Mouse (Mus musculus): ENCODE data around the gene Cdk14. TPM values are rescaled to one million over a fixed set of nuclear protein-coding genes. Genes with fewer than 3 reads are reported as not detected.
"Not testable (repeated sequence)": the region's sequence is repeated elsewhere in the genome, so short reads cannot be mapped to it uniquely, and the experiment has no call there.

Cdk14 gene
- total RNA-seq, 2 experiments from 2014 or later: 21.2 to 26.0 TPM

DNA sequence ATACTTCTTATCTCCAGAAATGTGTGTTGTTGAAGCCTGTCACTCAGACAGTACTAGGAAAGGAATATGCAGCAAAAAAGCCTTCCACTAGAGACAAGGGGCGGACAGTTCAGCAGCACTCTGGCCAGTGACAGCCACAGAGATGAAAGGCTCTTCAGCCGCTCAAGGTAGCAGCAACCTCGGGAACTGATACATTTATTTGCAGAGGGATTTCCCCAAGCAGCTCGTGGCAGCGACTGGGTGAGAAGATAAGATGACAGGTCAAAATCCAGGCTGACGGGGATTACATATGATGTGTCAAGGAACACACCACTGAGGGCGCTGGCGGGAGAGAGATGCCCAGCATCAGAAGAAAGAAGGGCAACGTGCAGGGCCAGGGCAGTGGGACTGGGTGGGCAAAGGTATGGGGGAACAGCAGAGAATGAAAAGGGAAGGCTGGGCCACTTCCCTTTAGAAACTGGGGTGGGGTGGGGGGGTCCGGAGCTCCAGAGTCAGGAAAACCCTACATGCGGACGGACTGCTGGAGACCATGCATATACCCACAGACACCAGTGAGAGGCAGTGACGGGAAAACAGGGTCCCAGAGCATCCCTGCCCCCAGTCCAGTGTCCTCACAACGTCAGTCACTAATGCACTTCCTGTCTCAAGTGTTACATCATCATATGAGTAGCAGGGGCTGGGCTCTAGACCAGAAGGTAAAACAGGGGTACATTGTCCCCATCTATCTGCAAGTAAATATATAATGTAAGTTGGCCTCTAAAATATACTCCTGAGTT, 51.5 kb downstream of the Cdk14 start:
- no peak for DNase-seq (ENCODE audit: low spot score in 2 of 2)

DNA sequence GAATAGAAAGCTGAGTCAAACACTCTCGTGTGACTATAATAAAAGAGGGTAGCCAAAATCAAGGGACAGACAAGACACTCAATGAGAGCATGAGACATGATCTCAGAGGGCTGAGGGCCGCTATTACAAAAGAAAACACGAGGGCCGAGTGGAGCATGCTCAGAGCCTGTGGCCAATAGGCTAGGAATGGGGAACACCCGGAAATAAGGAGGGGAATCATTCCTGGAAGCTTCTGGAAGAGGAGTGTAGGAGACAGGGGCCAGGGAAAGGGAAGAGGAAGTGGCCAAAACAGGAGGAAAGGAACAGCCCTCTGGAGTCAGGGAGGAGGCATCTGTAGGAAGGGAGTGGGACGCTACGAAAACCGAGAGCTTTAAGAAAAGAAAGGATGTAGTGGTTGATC, 52.6 kb downstream of the Cdk14 start:
- no peak for DNase-seq (ENCODE audit: low spot score in 2 of 2)

DNA sequence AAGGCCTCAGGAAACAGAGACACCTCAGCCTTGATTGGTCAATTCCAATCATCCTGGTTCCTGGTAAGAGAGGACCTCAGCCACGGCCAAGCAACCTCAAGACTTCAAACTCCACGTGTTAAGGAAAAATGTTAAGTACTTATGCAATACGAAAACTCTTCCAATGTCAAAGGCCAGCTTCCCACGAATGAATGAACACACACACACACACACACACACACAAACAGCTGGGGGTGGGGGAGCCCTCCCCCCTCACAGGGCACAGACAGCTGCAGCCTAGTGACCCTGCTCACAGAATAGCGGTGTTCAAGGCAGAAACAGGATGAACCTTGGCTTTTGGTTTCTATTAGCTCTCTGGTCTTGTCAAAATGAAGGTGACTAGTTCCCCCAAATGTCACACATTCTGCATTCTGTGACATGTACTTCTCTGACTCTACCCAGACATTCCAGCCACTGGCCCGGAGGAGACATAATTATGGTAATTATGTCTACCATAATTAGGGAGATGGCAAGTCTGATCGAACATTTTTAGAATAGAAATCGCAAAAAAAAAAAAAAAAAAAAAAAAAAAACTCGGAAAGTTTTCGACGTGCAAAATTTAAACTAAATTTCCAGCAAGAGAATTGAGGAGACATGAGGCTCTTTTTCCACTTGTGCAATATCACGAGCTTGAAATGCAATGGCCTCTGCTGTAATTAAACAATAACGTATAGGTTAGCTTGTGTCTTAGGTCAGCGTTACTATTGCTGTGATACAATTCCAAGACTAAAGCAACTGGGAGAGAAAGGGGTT, 54.6 kb downstream of the Cdk14 start:
- DNase-seq (ENCODE audit: low spot score in 2 of 2): no peak

- no peak for DNase-seq (ENCODE audit: low spot score in 2 of 2)
Observed at GRCm38 (mm10) chr5:5361684-5362083, 58.4 kb downstream of the Cdk14 start.

DNA sequence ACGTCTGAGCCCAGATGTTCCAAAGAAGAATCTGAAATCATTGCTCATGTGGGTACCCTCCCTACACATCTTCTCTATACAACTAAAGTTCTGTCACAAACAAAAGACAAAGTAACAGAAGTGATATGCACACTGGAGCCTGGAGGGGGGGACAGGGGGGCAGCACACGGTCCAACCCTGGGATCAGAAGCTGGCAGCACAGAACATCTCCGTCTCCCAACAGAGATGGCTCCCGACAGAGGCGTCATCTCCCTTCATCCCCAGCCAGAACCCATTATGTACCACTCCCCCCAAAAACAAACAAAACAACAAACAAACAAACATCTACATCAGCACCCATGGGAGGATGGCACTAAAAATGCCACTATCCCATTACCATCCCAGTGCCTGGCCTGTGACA, 59.8 kb downstream of the Cdk14 start:
- DNase-seq (ENCODE audit: low spot score in 2 of 2): no peak

GRCm38 (mm10) chr5:5359915-5360314, 60.2 kb downstream of the Cdk14 start:
- DNase-seq (ENCODE audit: low spot score in 2 of 2): no peak

DNA sequence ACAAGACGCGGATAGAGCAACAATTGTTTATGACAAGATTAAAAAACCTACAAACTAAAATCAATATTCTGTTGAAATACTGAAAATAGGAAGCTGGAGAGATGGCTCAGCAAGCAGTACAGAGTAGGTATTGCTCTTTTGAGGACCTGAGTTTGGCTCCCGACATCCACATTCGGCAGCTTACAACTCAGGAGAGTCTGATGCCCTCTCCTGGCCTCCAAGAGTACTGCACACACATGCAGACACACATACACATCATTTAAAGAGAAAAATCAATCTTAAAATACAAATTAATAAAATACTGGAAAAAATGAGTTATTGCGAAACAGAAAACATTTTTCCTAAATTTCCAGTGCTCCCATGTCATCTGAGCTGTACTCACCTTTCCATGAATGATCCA, 60.7 kb downstream of the Cdk14 start:
- no peak for DNase-seq (ENCODE audit: low spot score in 2 of 2)

GRCm38 (mm10) chr5:5358019-5358717, 61.9 kb downstream of the Cdk14 start:
- DNase-seq (ENCODE audit: low spot score in 2 of 2): no peak

GRCm38 (mm10) chr5:5354684-5355368, 65.3 kb downstream of the Cdk14 start:
- DNase-seq (ENCODE audit: low spot score in 2 of 2): no peak

DNA sequence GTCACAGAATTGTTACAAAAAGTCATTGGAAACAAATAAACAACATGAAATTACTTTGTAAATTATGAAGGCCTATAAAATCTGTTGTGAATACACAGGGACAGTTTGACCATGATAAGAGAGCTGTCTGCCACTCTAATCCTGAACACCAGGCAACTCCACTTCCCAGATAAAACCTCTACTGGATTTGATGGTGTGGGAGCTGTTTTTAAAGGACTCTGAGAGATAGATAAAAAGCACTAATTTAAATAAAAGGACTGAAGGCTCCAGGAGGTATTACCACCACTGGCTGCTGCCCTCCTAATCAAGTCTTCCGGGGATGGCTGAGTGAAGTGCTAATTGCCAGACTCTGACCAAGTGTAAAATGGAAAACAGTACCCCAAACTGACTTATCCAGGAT, 66.2 kb downstream of the Cdk14 start:
- DNase-seq (ENCODE audit: low spot score in 2 of 2): no peak

GRCm38 (mm10) chr5:5344646-5345045, 75.5 kb downstream of the Cdk14 start:
- DNase-seq (ENCODE audit: low spot score in 2 of 2): no peak

DNA sequence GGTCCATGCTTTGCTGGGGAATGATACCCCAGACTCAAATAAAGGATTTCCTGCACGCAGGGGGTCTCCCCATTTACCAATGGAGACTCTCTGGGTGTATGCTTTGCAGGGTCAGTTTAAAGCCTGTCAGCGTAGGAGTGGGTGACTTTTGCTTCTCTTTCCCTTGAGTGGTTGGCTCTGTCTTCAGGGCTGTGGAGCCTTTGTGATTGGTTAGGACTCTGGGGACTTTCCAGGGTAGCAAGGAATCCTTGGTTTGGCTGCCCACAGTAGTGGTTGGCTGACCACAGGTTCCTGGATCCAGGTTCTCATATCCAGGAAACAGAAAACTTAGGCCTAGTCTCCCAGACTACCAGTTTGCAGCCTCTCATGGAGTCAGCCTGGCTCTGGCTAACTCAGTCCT, 76.4 kb downstream of the Cdk14 start:
- no peak for DNase-seq (ENCODE audit: low spot score in 2 of 2)

- no peak for DNase-seq (ENCODE audit: low spot score in 2 of 2)
Observed at GRCm38 (mm10) chr5:5343267-5343666, 76.8 kb downstream of the Cdk14 start.

DNA sequence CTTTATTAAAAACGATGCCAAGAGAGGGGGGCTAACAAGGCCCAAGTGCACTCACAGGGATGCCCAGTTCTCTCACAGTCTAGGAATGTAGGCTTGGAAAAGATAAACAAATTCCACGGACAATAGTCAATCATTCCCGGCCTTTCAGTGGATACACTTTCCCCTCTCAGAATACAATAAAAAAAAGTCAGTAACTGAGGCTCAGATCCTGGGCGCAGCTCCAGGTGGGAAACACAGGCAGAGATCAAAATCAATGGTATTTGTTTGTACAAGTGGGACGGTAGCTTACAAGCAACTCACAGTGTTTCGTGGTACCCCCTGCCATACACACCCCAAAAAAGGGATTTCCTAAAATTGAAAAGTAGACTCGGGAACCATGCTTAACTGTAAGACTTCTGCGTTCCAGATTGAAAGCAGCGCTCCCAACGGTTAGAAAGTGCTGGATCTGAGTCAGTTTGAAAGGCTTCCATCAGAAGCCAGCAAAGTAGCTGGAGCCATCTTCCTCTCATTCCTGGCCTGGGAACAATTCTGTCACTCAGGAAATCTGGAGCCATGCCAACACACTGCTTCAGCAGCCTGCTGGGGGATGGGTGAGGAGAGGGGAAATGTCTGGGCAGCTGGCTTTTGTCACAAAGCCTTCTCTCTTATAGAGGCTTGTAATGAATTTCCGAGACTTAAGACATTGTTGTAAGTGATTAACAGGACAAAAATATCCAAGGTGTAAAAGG, 77.5 kb downstream of the Cdk14 start:
- DNase-seq (ENCODE audit: low spot score in 2 of 2): peak in 1 of 2 experiments; percentile 14

- no peak for DNase-seq (ENCODE audit: low spot score in 2 of 2)
Observed at GRCm38 (mm10) chr5:5341611-5342010, 78.5 kb downstream of the Cdk14 start.

- no peak for DNase-seq (ENCODE audit: low spot score in 2 of 2)
Observed at GRCm38 (mm10) chr5:5333916-5334315, 86.2 kb downstream of the Cdk14 start.

GRCm38 (mm10) chr5:5330926-5331460, 89.1 kb downstream of the Cdk14 start:
- no peak for DNase-seq (ENCODE audit: low spot score in 2 of 2)

DNA sequence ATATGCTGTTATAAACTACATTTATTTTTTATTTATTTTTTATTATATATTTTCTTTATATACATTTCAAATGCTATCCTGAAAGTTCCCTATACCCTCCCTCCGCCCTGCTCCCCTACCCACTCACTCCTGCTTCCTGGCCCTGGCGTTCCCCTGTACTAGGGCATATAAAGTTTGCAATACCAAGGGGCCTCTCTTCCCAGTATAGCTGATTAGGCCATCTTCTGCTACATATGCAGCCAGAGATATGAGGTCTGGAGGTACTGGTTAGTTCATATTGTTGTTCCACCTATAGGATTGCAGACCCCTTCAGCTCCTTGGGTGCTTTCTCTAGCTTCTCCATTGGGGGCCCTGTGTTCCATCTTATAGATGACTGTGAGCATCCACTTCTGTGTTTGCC, 91.1 kb downstream of the Cdk14 start:
- DNase-seq (ENCODE audit: low spot score in 2 of 2): not testable (repeated sequence)

GRCm38 (mm10) chr5:5326716-5327115, 93.4 kb downstream of the Cdk14 start:
- DNase-seq (ENCODE audit: low spot score in 2 of 2): no peak

GRCm38 (mm10) chr5:5322699-5323098, 97.4 kb downstream of the Cdk14 start:
- DNase-seq (ENCODE audit: low spot score in 2 of 2): no peak

Data from adrenal gland, postnatal 4 days (tissue).